Mouse (Mus musculus) lung, embryonic 16.5 days (tissue): Measurements from ENCODE around the gene Tmem169. TPM values are rescaled to one million over a fixed set of nuclear protein-coding genes. Genes with fewer than 3 reads are reported as not detected.

Experiments
- ATAC-seq: fragments of 200-750 bp; cut with Nextera tagmentation; 2 replicates; pipeline ENCODE4 v1.8.0; 2017; ENCODE audit warnings: low read depth, mild to moderate bottlenecking, moderate library complexity
- H3K27ac ChIP-seq: fragments of 300-500 bp; sonication (generic); 2 replicates; pipeline ENCODE4 v1.5.1; 2014; ENCODE audit warnings: mild to moderate bottlenecking, control low read depth, low read length
- H3K27me3 ChIP-seq: fragments of 300-500 bp; sonication (generic); 2 replicates; pipeline ENCODE4 v1.6.1; 2014; ENCODE audit warnings: low read depth, low read length, mixed read lengths; ENCODE audit not compliant: control insufficient read depth, insufficient read depth
- H3K36me3 ChIP-seq: fragments of 300-500 bp; sonication (generic); 2 replicates; pipeline ENCODE4 v1.6.1; 2014; ENCODE audit warnings: low read length; ENCODE audit not compliant: control insufficient read depth, insufficient read depth
- H3K4me1 ChIP-seq: fragments of 300-500 bp; sonication (generic); replicated peaks from 2 replicates; pipeline ENCODE4 v1.6.1; 2014; ENCODE audit warnings: low read length, mixed read lengths; ENCODE audit not compliant: control insufficient read depth, insufficient read depth
- H3K4me2 ChIP-seq: fragments of 300-500 bp; sonication (generic); 2 replicates; pipeline ENCODE4 v1.6.1; 2014; ENCODE audit warnings: low read depth, low read length, control low read depth
- H3K4me3 ChIP-seq: fragments of 300-500 bp; sonication (generic); 2 replicates; pipeline ENCODE4 v1.5.1; 2014; ENCODE audit warnings: mild to moderate bottlenecking, low read length, control low read depth
- H3K9ac ChIP-seq: fragments of 300-500 bp; sonication (generic); 2 replicates; pipeline ENCODE4 v1.6.1; 2014; ENCODE audit warnings: low read length, control low read depth
- H3K9me3 ChIP-seq: fragments of 300-500 bp; sonication (generic); 2 replicates; pipeline ENCODE4 v1.6.1; 2016; ENCODE audit warnings: low read length; ENCODE audit not compliant: control insufficient read depth
- WGBS: fragments of 180-500 bp; shearing (Covaris S2); extraction: QIAGEN DNeasy Blood & Tissue Kit; methylation state at CpG from one replicate; pipeline ENCODE4 v1.1.7; 2014; 5-methylcytosine and 5-hydroxymethylcytosine counted together
- polyA plus RNA-seq: library from polyadenylated mRNA; unstranded; fragments of >200 nt; fragmentation: Nextera tagmentation; extraction: Ambion mirVana; gene quantifications from 2 replicates; pipeline ENCODE4 v1.2.1, GENCODE M21; 2015

The Tmem169 gene
- polyA plus RNA-seq, 1 experiment from 2014 or later, result 0.87 TPM

DNA sequence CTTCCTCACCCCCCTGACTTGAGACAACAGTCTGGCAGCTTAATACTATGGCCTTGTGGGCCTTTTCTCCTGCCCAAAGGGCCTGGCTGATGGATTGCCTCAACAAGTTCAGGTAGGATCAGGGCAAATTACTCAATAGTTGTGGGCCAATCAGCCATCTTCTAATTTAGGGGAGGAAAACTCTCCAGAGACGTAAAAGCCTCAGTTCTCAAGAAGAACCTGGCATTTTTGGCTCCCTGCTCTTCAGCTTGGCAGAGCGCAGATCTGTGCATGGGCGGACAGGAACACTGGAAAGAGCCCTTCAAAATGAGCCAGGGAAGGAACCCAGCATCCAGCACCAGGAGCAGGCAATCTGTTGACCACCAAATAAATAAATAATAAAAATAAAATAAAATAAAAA lies 6.1 kb upstream of the Tmem169 start:
- Histone ChIP-seq H3K4me3 (no peak overlapping the region), H3K36me3 (peaks cover 5% of the 10 kb centered on the region; the same call in 1 of the 2 replicates), H3K27me3 (no peaks in the 10 kb centered on the region), H3K4me2 (no peak overlapping the region), H3K9me3 (no peaks in the 10 kb centered on the region), H3K27ac (no peak overlapping the region), H3K9ac (no peak overlapping the region), H3K4me1 (0 out of 2 replicates have a peak, but pooled peaks cover 2% of the 10 kb centered on the region)
- WGBS, result 89% methylated on average over 3 of the region's 3 CpGs
- no peak for ATAC-seq

DNA sequence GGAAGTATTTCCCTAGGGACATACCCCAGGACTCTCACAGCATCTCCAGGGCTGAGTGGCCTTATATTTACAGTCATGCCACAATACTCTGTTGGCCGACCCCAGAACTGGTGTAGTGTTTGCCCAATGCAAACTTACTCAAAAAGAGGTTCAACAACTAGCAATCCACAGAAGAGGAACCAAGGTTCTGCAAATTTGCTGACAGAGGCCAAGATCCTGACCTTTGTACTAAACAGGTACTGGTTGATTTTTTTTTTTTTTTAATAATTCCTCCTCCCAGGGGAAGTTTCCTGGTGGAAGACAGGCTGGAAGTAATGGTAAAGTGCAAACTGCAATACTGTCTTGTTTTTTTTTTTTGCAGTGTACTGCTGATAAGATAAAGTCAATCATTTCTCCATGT lies 1.6 kb upstream of the Tmem169 start:
- H3K36me3 ChIP-seq, result no peaks in the 10 kb centered on the region
- peaks cover 7% of the 10 kb centered on the region; the same call in 1 of the 2 replicates for H3K4me1 ChIP-seq
- no peaks in the 10 kb centered on the region for H3K9me3 ChIP-seq
- ATAC-seq, result no peak
- peaks cover 4% of the 10 kb centered on the region for H3K27me3 ChIP-seq
- H3K4me3 ChIP-seq, result no peak overlapping the region
- H3K27ac ChIP-seq, result no peak overlapping the region
- no peak overlapping the region for H3K4me2 ChIP-seq
- H3K9ac ChIP-seq, result no peak overlapping the region
- 48% methylated on average over 1 of the region's 1 CpGs for WGBS

DNA sequence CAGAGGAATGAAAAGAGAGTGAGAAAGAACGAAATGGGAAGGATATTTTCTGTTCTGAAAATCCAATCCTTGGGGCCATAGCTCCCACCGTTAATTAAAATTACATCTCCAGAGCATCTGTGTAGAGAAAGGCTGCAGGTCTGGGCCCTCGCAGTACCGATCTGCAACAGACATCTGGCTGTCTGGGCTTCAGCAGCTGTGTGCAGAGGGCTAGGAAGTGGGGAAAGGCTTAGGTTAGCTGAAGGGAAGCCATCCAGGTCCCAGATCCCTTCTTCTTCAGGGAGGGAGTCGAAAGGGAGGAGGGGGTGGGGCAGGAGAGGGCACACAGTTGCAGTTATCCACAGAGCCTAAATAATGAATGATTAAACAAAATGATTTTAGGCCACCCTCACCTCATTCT lies 370 bp downstream of the Tmem169 start:
- Histone ChIP-seq H3K4me2 (peak overlapping the region; percentile 78), H3K27me3 (peaks cover 4% of the 10 kb centered on the region), H3K4me1 (peaks cover 7% of the 10 kb centered on the region; the same call in 1 of the 2 replicates), H3K36me3 (no peaks in the 10 kb centered on the region), H3K9ac (no peak overlapping the region), H3K27ac (no peak overlapping the region), H3K9me3 (no peaks in the 10 kb centered on the region), H3K4me3 (peak overlapping the region; percentile 61)
- WGBS, result 8% methylated on average over 5 of the region's 5 CpGs
- ATAC-seq, result 0 out of 2 replicates have a peak, but pooled peaks have one; percentile 4

DNA sequence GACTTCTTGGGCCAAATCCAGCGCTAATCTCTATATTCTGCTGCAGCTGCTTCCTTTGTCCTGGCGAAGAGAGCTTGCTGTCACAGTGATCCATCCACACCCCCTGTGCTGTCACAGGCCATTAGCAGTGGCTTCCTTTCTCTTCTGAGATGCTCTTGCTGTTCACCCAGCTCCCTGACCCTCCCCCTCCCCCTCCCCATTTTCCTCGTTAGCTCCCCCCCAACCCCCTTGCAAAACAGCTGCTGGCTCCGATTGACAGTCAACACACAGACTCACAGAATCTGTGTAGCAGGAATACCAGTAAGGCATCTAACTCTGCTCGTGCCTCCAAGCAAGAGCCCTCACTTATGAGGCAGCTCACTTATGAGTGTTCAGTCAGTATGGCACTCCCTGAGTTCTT lies 2.7 kb downstream of the Tmem169 start:
- peaks cover 4% of the 10 kb centered on the region for H3K27me3 ChIP-seq
- H3K4me2 ChIP-seq, result no peak overlapping the region
- no peaks in the 10 kb centered on the region for H3K36me3 ChIP-seq
- no peaks in the 10 kb centered on the region for H3K9me3 ChIP-seq
- peaks cover 7% of the 10 kb centered on the region; the same call in 1 of the 2 replicates for H3K4me1 ChIP-seq
- H3K9ac ChIP-seq, result no peak overlapping the region
- no peak overlapping the region for H3K27ac ChIP-seq
- ATAC-seq, result no peak
- WGBS, result 21% methylated on average over 5 of the region's 5 CpGs
- no peak overlapping the region for H3K4me3 ChIP-seq

DNA sequence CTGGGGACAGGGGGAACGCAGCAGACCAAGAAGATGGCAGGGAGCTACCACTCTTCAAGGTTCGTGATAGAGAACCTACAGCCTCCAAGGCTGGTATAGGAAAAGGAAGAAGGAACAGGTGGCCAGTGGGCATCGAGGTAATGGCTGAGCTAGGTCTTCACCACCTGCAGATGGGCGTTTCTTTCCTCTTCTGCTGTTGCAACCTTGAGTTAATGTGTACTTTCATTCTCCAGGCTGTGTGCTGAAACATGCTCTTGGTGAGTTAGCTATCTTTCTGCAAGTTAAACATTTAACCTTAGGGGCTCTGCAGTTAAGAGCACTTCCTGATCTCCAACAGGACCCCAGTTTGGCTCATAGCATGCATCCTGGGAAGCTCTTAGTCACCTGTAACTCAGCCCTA lies 3.7 kb downstream of the Tmem169 start:
- Histone ChIP-seq H3K27ac (no peak overlapping the region), H3K9me3 (no peaks in the 10 kb centered on the region), H3K4me1 (peaks cover 5% of the 10 kb centered on the region; the same call in 1 of the 2 replicates), H3K27me3 (peaks cover 4% of the 10 kb centered on the region), H3K4me2 (no peak overlapping the region), H3K36me3 (no peaks in the 10 kb centered on the region), H3K9ac (no peak overlapping the region), H3K4me3 (no peak overlapping the region)
- no peak for ATAC-seq
- 66% methylated on average over 4 of the region's 4 CpGs for WGBS

DNA sequence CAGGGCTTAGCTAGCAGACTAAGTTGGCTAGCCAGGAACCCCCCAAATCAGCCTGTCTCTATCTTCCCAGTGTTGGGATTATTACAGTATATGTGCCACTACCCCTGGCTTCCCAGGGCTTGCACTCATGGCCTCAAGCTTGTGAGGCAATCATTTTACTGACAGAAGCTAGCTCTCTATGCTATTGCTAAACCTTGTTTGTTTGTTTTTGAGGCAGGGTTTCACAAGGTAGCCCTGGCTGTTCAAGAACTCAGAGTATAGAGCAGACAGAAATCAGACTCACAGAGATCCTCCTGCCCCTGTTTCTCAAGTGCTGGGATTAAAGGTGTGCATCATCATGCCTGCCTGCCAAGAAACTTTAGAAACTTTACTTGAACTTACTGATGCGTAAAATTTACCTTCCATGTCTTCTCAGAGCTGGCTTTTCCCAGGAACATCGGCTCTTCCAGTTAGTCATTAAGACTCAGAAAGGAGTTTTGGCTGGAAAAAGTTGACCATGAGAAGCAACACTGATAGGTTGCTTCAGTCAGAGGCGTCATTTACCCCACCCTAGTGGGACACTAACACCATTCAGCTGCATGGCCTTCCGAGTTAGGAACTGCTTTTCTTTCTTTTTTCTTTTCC lies 4.5 kb downstream of the Tmem169 start:
- H3K4me2 ChIP-seq, result no peak overlapping the region
- no peaks in the 10 kb centered on the region for H3K36me3 ChIP-seq
- no peaks in the 10 kb centered on the region for H3K9me3 ChIP-seq
- ATAC-seq, result no peak
- peaks cover 4% of the 10 kb centered on the region for H3K27me3 ChIP-seq
- no peak overlapping the region for H3K4me3 ChIP-seq
- 0 out of 2 replicates have a peak, but pooled peaks cover 2% of the 10 kb centered on the region for H3K4me1 ChIP-seq
- whole genome bisulfite sequencing, result 86% methylated on average over 4 of the region's 4 CpGs
- no peak overlapping the region for H3K9ac ChIP-seq
- H3K27ac ChIP-seq, result no peak overlapping the region

DNA sequence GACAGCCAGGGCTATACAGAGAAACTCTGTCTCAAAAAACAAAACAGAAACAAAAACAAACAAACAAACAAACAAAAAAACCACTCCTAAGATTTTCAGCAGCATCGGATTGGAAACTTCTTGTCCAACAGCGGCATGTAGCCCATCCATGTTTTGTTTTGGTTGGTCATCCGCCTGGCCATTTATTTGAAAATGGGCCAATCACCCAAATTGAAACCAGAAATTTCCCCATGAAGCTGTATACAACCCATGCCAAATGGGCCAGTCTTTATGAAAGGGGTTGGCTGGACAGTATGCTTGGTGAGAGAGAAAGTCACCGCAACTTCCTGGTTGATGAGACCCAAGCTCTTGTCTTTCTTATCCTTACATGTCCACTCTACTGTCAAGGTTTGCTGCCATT lies 6.7 kb downstream of the Tmem169 start:
- no peak overlapping the region for H3K4me2 ChIP-seq
- no peak overlapping the region for H3K4me3 ChIP-seq
- H3K4me1 ChIP-seq, result no peaks in the 10 kb centered on the region
- H3K9me3 ChIP-seq, result no peaks in the 10 kb centered on the region
- H3K27ac ChIP-seq, result no peak overlapping the region
- H3K9ac ChIP-seq, result no peak overlapping the region
- ATAC-seq, result no peak
- H3K36me3 ChIP-seq, result no peaks in the 10 kb centered on the region
- WGBS, result 94% methylated on average over 4 of the region's 4 CpGs
- H3K27me3 ChIP-seq, result no peaks in the 10 kb centered on the region

DNA sequence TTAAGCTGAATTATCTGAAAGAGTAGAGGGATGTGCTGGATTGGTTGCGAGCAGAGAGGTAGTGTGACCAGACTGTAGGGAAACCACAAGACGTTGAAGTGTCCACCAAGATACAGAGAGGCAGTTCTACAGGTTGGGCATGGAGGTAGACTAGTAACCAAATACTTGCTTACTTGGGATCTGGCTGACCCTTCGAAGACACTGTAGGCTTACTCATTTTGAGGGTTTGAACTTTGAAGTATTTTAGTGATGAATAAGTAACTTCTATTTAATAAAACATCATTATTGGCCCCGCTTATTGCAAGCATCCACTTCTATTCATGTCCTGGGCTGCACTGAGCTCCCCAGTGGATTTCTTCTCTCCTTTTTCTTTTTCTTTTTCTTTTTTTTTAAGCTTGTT lies 7.3 kb downstream of the Tmem169 start:
- WGBS, result 89% methylated on average over 4 of the region's 4 CpGs
- no peaks in the 10 kb centered on the region for H3K36me3 ChIP-seq
- H3K4me3 ChIP-seq, result no peak overlapping the region
- H3K9me3 ChIP-seq, result no peaks in the 10 kb centered on the region
- H3K27me3 ChIP-seq, result no peaks in the 10 kb centered on the region
- H3K4me2 ChIP-seq, result no peak overlapping the region
- ATAC-seq, result no peak
- H3K27ac ChIP-seq, result no peak overlapping the region
- H3K9ac ChIP-seq, result no peak overlapping the region
- no peaks in the 10 kb centered on the region for H3K4me1 ChIP-seq

DNA sequence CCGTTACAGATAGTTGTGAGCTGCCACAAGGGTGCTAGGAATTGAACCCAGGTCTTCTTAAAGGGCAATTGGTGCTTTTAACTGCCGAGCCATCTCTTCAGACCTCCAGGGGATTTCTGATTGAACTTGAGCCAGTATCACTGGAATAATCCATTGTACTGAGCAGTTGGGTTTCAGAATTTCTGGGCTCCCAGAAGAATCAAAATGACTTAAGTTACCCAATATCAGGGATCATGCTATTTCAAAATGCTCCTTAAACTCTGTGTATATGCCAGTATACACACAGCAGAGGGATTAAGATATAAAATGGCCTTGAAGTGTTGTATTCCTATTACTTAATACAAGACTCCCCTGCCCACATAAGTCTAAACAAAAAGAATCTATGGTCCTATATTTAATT lies 7.8 kb downstream of the Tmem169 start:
- Histone ChIP-seq H3K9me3 (no peaks in the 10 kb centered on the region), H3K27me3 (no peaks in the 10 kb centered on the region), H3K4me1 (no peaks in the 10 kb centered on the region), H3K9ac (no peak overlapping the region), H3K36me3 (no peaks in the 10 kb centered on the region), H3K27ac (no peak overlapping the region), H3K4me3 (no peak overlapping the region), H3K4me2 (no peak overlapping the region)
- no peak for ATAC-seq
- WGBS, result 80% methylated on average over 2 of the region's 2 CpGs
